Mouse (Mus musculus) liver, postnatal 0 days (tissue): Measurements from ENCODE around the gene Pbx3.

ENCODE experiments used
- CTCF ChIP-seq: sonication (generic); IDR thresholded peaks from 2 replicates; pipeline ENCODE4 v1.5.1; 2016; ENCODE audit warnings: antibody characterized with exemption, low read depth
- EP300 ChIP-seq: IDR thresholded peaks from 2 replicates; pipeline ENCODE4 v1.6.1; 2016; ENCODE audit warnings: antibody characterized with exemption, low read depth, mild to moderate bottlenecking

- TF ChIP-seq CTCF (no peak), EP300 (no peak)
Observed at GRCm38 (mm10) chr2:34399535-34399934, 26.6 kb upstream of the Pbx3 start.
